Mouse (Mus musculus): ENCODE measurements around the gene Agpat4. TPM values are rescaled to one million over a fixed set of nuclear protein-coding genes. Genes with fewer than 3 reads are reported as not detected.

The Agpat4 gene
- polyA plus RNA-seq, 1 experiment = 11.5 TPM

GRCm38 (mm10) chr17:12268538-12268937, 150.0 kb downstream of the Agpat4 start:
- 90% methylated on average over 10 of the region's 10 CpGs for WGBS
- no peak for TF ChIP-seq CTCF (IDR thresholded peaks at IDR 0.05; ENCODE audit: borderline replicate concordance, control insufficient read depth, extremely low read depth, insufficient read depth, low read length, poor library complexity)
- no peak for TF ChIP-seq POLR2A (IDR thresholded peaks at IDR 0.05; ENCODE audit: control insufficient read depth, extremely low read depth, insufficient read depth, low read length, poor library complexity)
- no peaks in the 10 kb centered on the region for H3K4me1 ChIP-seq (replicated peaks; ENCODE audit: control insufficient read depth, insufficient read depth, low read length)
- no peak for DNase-seq
- no peaks in the 10 kb centered on the region for H3K27me3 ChIP-seq (ENCODE audit: control insufficient read depth, insufficient read depth, low read length)
- H3K27ac ChIP-seq (ENCODE audit: control insufficient read depth, insufficient read depth, low read length) = no peak overlapping the region
- no peak overlapping the region for H3K4me3 ChIP-seq (ENCODE audit: control insufficient read depth, insufficient read depth, low read length)
- H3K36me3 ChIP-seq (ENCODE audit: control insufficient read depth, insufficient read depth, low read length) = peaks cover 9% of the 10 kb centered on the region

Other genes starting within 250 kb of the Agpat4 start
- 27.7 and 43.4 TPM in 2 replicates for gene Map3k4, start 200.1 kb downstream of the Agpat4 start, polyA plus RNA-seq (2012; rRNA removed)